7 mouse cellular contexts compared by ENCODE assay signal in the genomic region with DNA sequence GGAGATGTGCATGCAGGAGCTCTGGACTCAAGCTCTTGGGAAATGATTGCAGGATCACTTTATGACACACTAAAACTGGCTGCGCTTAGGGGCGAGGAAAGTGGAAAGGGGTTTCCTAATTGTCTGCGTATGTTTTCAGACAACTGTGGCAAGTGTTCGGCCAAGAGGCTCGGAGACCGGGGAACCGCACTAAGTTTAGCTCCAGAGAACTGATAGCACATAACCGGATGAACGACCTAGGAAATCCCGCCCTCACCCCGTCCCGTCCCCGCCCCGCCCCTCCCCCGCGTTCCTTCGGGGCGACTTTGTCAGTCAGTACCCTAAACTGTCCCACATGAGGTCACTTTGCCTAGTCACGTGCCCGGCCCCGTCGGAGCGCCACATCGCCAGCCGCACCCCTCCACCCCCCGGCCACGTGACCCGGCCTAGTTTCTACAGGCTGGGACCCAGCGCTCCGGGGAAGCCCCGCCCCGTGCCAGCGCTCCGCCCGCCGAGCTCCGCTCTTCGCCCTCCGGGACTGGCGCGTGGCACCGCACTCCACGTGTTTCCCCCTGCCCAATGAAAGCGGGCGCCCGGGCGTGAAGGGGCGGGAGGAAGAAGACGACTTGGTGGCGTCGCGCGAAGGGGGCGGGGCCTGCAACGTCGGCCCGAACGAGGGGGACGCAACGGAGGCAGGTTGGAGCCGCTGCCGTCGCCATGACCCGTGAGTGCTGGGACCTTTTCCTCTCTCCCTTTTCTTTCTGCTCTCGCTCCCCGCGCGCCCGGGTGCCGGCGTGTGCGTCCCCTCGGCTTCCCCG. TPM values are rescaled to one million over a fixed set of nuclear protein-coding genes. Genes with fewer than 3 reads are reported as not detected.
A peak's percentile ranks its signal among the peaks of the same experiment; 100 is the strongest.
DNase-seq lines count a peak whose midpoint lies in the region; ATAC-seq lines count a peak whose summit lies in the region.

A gene (plus strand): TSS at position 457 of the 797 bp plus-strand sequence.

- H3K27me3 ChIP-seq in intestine, embryonic 15.5 days (replicated peaks), result no peaks in the 10 kb centered on the region
- 0 out of 2 replicates have a peak, but pooled peaks cover 4% of the 10 kb centered on the region for H3K27me3 ChIP-seq in midbrain, embryonic 10.5 days (ENCODE audit: low read depth, poor library complexity, severe bottlenecking)

- DNase-seq in adrenal gland, adult 2 months, result peak; percentile 100
- peak; percentile 95 for DNase-seq in embryo, embryonic 11.5 days (ENCODE audit: low read depth, low spot score)
- DNase-seq in gastrocnemius, postnatal 36 days, result peak; percentile 98 to 100
- peak; percentile 98 to 99 for DNase-seq in left cerebral cortex, postnatal 25 days (ENCODE audit: low spot score in 2 of 2)
- peak; percentile 100 for DNase-seq in midbrain, embryonic 10.5 days (ENCODE audit: low spot score)
- DNase-seq in right cerebral cortex, postnatal 4 days, result peak; percentile 98

- under 1% methylated on average over 64 of the region's 74 CpGs for WGBS in intestine, embryonic 15.5 days
- under 1% methylated on average over 74 of the region's 74 CpGs for WGBS in midbrain, embryonic 10.5 days

- peak within 1 kb of the TSS; percentile 98 for H3K27ac ChIP-seq in intestine, embryonic 15.5 days
- peak within 1 kb of the TSS; percentile 96 for H3K27ac ChIP-seq in midbrain, embryonic 10.5 days (replicated peaks)

- H3K4me2 ChIP-seq in intestine, embryonic 15.5 days (replicated peaks), result peak within 1 kb of the TSS; percentile 86

- H3K4me3 ChIP-seq in intestine, embryonic 15.5 days (replicated peaks), result peak within 1 kb of the TSS; percentile 100
- peak within 1 kb of the TSS; percentile 99 for H3K4me3 ChIP-seq in midbrain, embryonic 10.5 days

- H3K9me3 ChIP-seq in intestine, embryonic 15.5 days, result no peaks in the 10 kb centered on the region
- no peaks in the 10 kb centered on the region for H3K9me3 ChIP-seq in midbrain, embryonic 10.5 days (replicated peaks)

- peaks cover 9% of the 10 kb centered on the region for H3K36me3 ChIP-seq in intestine, embryonic 15.5 days
- peaks cover 28% of the 10 kb centered on the region for H3K36me3 ChIP-seq in midbrain, embryonic 10.5 days

- H3K4me1 ChIP-seq in intestine, embryonic 15.5 days (replicated peaks), result peaks cover 12% of the 10 kb centered on the region; the same call in 1 of the 2 replicates
- H3K4me1 ChIP-seq in midbrain, embryonic 10.5 days, result peaks cover 33% of the 10 kb centered on the region

- peak; percentile 98 for ATAC-seq in intestine, embryonic 15.5 days

- intact Hi-C loops in gastrocnemius, postnatal 36 days (cut with DNase I), result loop anchor here (2.0 kb wide), 1 partner anchor 34 kb away; no protein-coding TSS in a partner anchor
- intact Hi-C loops in left cerebral cortex, postnatal 25 days (cut with DNase I), result loop anchor here (1.0 kb wide), 1 partner anchor 25 kb away; a partner anchor contains a TSS

- H3K9ac ChIP-seq in intestine, embryonic 15.5 days, result peak within 1 kb of the TSS; percentile 99

RNA-seq across cellular contexts. Expression of the gene that starts here (rescaled TPM):
- 100 to 1,000 TPM; 272 to 371 TPM for total RNA-seq in adrenal gland, adult 2 months (2021)
- polyA plus RNA-seq in adrenal gland, adult 2 months (2012; rRNA removed), result 275 and 332 TPM in 2 replicates
- total RNA-seq in gastrocnemius, postnatal 36 days (2021), result 100 to 1,000 TPM; 310 to 311 TPM
- polyA plus RNA-seq in intestine, embryonic 15.5 days (2015; fragmentation: Nextera tagmentation; extraction: Ambion mirVana), result 476 and 498 TPM in 2 replicates
- total RNA-seq in left cerebral cortex, postnatal 25 days (2021), result 100 to 1,000 TPM; 188 to 195 TPM
- polyA plus RNA-seq in midbrain, embryonic 10.5 days (2016; fragmentation: Nextera tagmentation; extraction: Ambion mirVana), result 488 and 493 TPM in 2 replicates

Comparison
In these comparisons a context has a peak if more than half of its experiments do, and no peak if none do; other contexts are left out.
1. Peak in every context shown above with its lines: DNase-seq, ATAC-seq, H3K4me3 ChIP-seq and H3K27ac ChIP-seq.